ENCODE assay signal across 9 mouse cellular contexts in genomic region chr7:132596557-132597250, GRCm38 (mm10). TPM values are rescaled to one million over a fixed set of nuclear protein-coding genes. Genes with fewer than 3 reads are reported as not detected.
DNase-seq lines count a peak whose midpoint lies in the region; ATAC-seq lines count a peak whose summit lies in the region.
"Had no signal": no experiment of that assay in that cellular context is flagged by ENCODE, and none has a peak within 500 bp of the region (broad histone marks: within the 10 kb centered on the region; RNA-seq: fewer than 3 reads in every experiment).

No protein-coding gene starts in this region.

- H3K27me3 ChIP-seq in neural tube, embryonic 11.5 days (ENCODE audit: control insufficient read depth, insufficient read depth, low read length), result peaks cover 57% of the 10 kb centered on the region
- peaks cover 64% of the 10 kb centered on the region for H3K27me3 ChIP-seq in forebrain, embryonic 14.5 days (replicated peaks; ENCODE audit: control insufficient read depth, insufficient read depth, low read length)
- peaks cover 60% of the 10 kb centered on the region for H3K27me3 ChIP-seq in liver, embryonic 11.5 days (replicated peaks; ENCODE audit: control insufficient read depth, insufficient read depth, low read length)
- H3K27me3 ChIP-seq in stomach, embryonic 15.5 days (replicated peaks), result peaks cover 62% of the 10 kb centered on the region

- H3K36me3 ChIP-seq in neural tube, embryonic 11.5 days (ENCODE audit: control insufficient read depth, insufficient read depth, low read length), result no peaks in the 10 kb centered on the region
- no peaks in the 10 kb centered on the region for H3K36me3 ChIP-seq in forebrain, embryonic 14.5 days (ENCODE audit: control insufficient read depth, insufficient read depth, low read length)
- H3K36me3 ChIP-seq in liver, embryonic 11.5 days (ENCODE audit: control insufficient read depth, insufficient read depth, low read length), result no peaks in the 10 kb centered on the region
- no peaks in the 10 kb centered on the region for H3K36me3 ChIP-seq in stomach, embryonic 15.5 days

- peak overlapping the region; percentile 83 for H3K4me2 ChIP-seq in neural tube, embryonic 11.5 days (ENCODE audit: low read depth)
- H3K4me2 ChIP-seq in forebrain, embryonic 14.5 days (ENCODE audit: low read length), result peak overlapping the region; percentile 66
- peak overlapping the region; percentile 77 for H3K4me2 ChIP-seq in liver, embryonic 11.5 days
- H3K4me2 ChIP-seq in stomach, embryonic 15.5 days, result peak overlapping the region; percentile 83

- peaks cover 23% of the 10 kb centered on the region for H3K4me1 ChIP-seq in neural tube, embryonic 11.5 days (ENCODE audit: control insufficient read depth, insufficient read depth, low read length)
- peaks cover 12% of the 10 kb centered on the region; the same call in 1 of the 2 replicates for H3K4me1 ChIP-seq in forebrain, embryonic 14.5 days (ENCODE audit: control insufficient read depth, insufficient read depth, low read length)
- H3K4me1 ChIP-seq in liver, embryonic 11.5 days (replicated peaks; ENCODE audit: control insufficient read depth, insufficient read depth, low read length), result peaks cover 30% of the 10 kb centered on the region
- peaks cover 21% of the 10 kb centered on the region for H3K4me1 ChIP-seq in stomach, embryonic 15.5 days

- H3K27ac ChIP-seq in neural tube, embryonic 11.5 days (ENCODE audit: low read depth, low read length), result no peak overlapping the region
- no peak overlapping the region for H3K27ac ChIP-seq in forebrain, embryonic 14.5 days (ENCODE audit: low read depth, low read length)
- H3K27ac ChIP-seq in liver, embryonic 11.5 days (ENCODE audit: low read depth, low read length), result peak overlapping the region; percentile 60
- no peak overlapping the region for H3K27ac ChIP-seq in stomach, embryonic 15.5 days

- WGBS in neural tube, embryonic 11.5 days, result 7% methylated on average over 26 of the region's 26 CpGs
- 4% methylated on average over 26 of the region's 26 CpGs for WGBS in forebrain, embryonic 14.5 days
- 7% methylated on average over 26 of the region's 26 CpGs for WGBS in liver, embryonic 11.5 days
- WGBS in stomach, embryonic 15.5 days, result 11% methylated on average over 26 of the region's 26 CpGs

- DNase-seq in neural tube, embryonic 11.5 days (ENCODE audit: low spot score), result no peak
- no peak for DNase-seq in neural tube, embryonic 10.5 days (ENCODE audit: extremely low spot score, low spot score)
- DNase-seq in forebrain, embryonic 14.5 days (ENCODE audit: low spot score), result no peak
- peak; percentile 47 for DNase-seq in liver, embryonic 11.5 days (ENCODE audit: low spot score)
- no peak for DNase-seq in adrenal gland, postnatal 36 days
- DNase-seq in adrenal gland, postnatal 10 days, result no peak
- no peak for DNase-seq in layer of hippocampus, postnatal 36 days

- peak overlapping the region; percentile 39 for H3K4me3 ChIP-seq in neural tube, embryonic 11.5 days (ENCODE audit: low read depth, low read length)
- H3K4me3 ChIP-seq in forebrain, embryonic 14.5 days (ENCODE audit: low read depth, low read length), result peak overlapping the region; percentile 33
- H3K4me3 ChIP-seq in liver, embryonic 11.5 days (ENCODE audit: low read depth, low read length), result peak overlapping the region; percentile 58
- H3K4me3 ChIP-seq in stomach, embryonic 15.5 days (replicated peaks), result peak overlapping the region; percentile 45

- H3K9me3 ChIP-seq in neural tube, embryonic 11.5 days (ENCODE audit: control insufficient read depth, low read length), result no peaks in the 10 kb centered on the region
- H3K9me3 ChIP-seq in forebrain, embryonic 14.5 days (replicated peaks; ENCODE audit: control insufficient read depth, low read length), result no peaks in the 10 kb centered on the region
- H3K9me3 ChIP-seq in liver, embryonic 11.5 days (ENCODE audit: control insufficient read depth, low read length), result no peaks in the 10 kb centered on the region
- no peaks in the 10 kb centered on the region for H3K9me3 ChIP-seq in stomach, embryonic 15.5 days

- no peak for ATAC-seq in neural tube, embryonic 11.5 days (ENCODE audit: insufficient read depth, low FRiP score, low TSS enrichment)
- ATAC-seq in forebrain, embryonic 14.5 days, result no peak
- peak; percentile 19; the same call in 1 of the 2 replicates for ATAC-seq in liver, embryonic 11.5 days (replicated peaks; ENCODE audit: low FRiP score)
- 0 out of 2 replicates have a peak, but pooled peaks have one; percentile 45 for ATAC-seq in stomach, embryonic 15.5 days (ENCODE audit: insufficient read depth, low FRiP score, low read depth)

- H3K9ac ChIP-seq in neural tube, embryonic 11.5 days (ENCODE audit: low read length), result no peak overlapping the region
- no peak overlapping the region for H3K9ac ChIP-seq in forebrain, embryonic 14.5 days (ENCODE audit: low read length)
- H3K9ac ChIP-seq in liver, embryonic 11.5 days (ENCODE audit: low read depth, low read length), result peak overlapping the region; percentile 53; the same call in 1 of the 2 replicates
- no peak overlapping the region for H3K9ac ChIP-seq in stomach, embryonic 15.5 days

RNA-seq across cellular contexts. Expression of gene Nkx1-2, which starts 2.7 kb away (rescaled TPM):
- polyA plus RNA-seq in neural tube, embryonic 11.5 days (2014; fragmentation: Nextera tagmentation; extraction: Ambion mirVana), result 1.3 and 1.4 TPM in 2 replicates
- not detected in 2 replicates for polyA plus RNA-seq in forebrain, embryonic 14.5 days (2014; fragmentation: Nextera tagmentation; extraction: Ambion mirVana)
- not detected in 2 replicates for polyA plus RNA-seq in liver, embryonic 11.5 days (2014; fragmentation: Nextera tagmentation; extraction: Ambion mirVana)
- 0.12 and 0.13 TPM in 2 replicates for polyA plus RNA-seq in stomach, embryonic 15.5 days (2015; fragmentation: Nextera tagmentation; extraction: Ambion mirVana)
- not detected for total RNA-seq in adrenal gland, postnatal 36 days (2021)
- under 1 TPM in 1 of 2 experiments, not detected in 1; 0.12 TPM for total RNA-seq in adrenal gland, postnatal 10 days (2021)
- total RNA-seq in layer of hippocampus, postnatal 36 days (2021), result not detected
- polyA plus RNA-seq: large intestine, adult 2 months had no signal

RNA-seq across cellular contexts. Expression of gene Lhpp, which starts 13.7 kb away (rescaled TPM):
- polyA plus RNA-seq in neural tube, embryonic 11.5 days (2014; fragmentation: Nextera tagmentation; extraction: Ambion mirVana), result 24.7 and 26.4 TPM in 2 replicates
- 26.7 and 29.6 TPM in 2 replicates for polyA plus RNA-seq in forebrain, embryonic 14.5 days (2014; fragmentation: Nextera tagmentation; extraction: Ambion mirVana)
- 15.8 TPM in 2 replicates for polyA plus RNA-seq in liver, embryonic 11.5 days (2014; fragmentation: Nextera tagmentation; extraction: Ambion mirVana)
- 14.7 and 15.9 TPM in 2 replicates for polyA plus RNA-seq in stomach, embryonic 15.5 days (2015; fragmentation: Nextera tagmentation; extraction: Ambion mirVana)
- 10 to 100 TPM; 19.2 to 27.6 TPM for total RNA-seq in adrenal gland, postnatal 36 days (2021)
- total RNA-seq in adrenal gland, postnatal 10 days (2021), result 10 to 100 TPM; 16.8 to 17.0 TPM
- 10 to 100 TPM; 25.5 to 26.0 TPM for total RNA-seq in layer of hippocampus, postnatal 36 days (2021)

RNA-seq across cellular contexts. Expression of gene Oat, which starts 20.5 kb away (rescaled TPM):
- polyA plus RNA-seq in neural tube, embryonic 11.5 days (2014; fragmentation: Nextera tagmentation; extraction: Ambion mirVana), result 137 and 145 TPM in 2 replicates
- polyA plus RNA-seq in forebrain, embryonic 14.5 days (2014; fragmentation: Nextera tagmentation; extraction: Ambion mirVana), result 130 and 138 TPM in 2 replicates
- 157 and 179 TPM in 2 replicates for polyA plus RNA-seq in liver, embryonic 11.5 days (2014; fragmentation: Nextera tagmentation; extraction: Ambion mirVana)
- 406 and 472 TPM in 2 replicates for polyA plus RNA-seq in stomach, embryonic 15.5 days (2015; fragmentation: Nextera tagmentation; extraction: Ambion mirVana)
- 100 to 1,000 TPM; 130 to 141 TPM for total RNA-seq in adrenal gland, postnatal 36 days (2021)
- total RNA-seq in adrenal gland, postnatal 10 days (2021), result 10 to 100 TPM; 79.0 to 83.3 TPM
- 10 to 100 TPM; 89.6 to 94.9 TPM for total RNA-seq in layer of hippocampus, postnatal 36 days (2021)

Comparison
In these comparisons a context has a peak if more than half of its experiments do, and no peak if none do; other contexts are left out.
1. ATAC-seq: peak in liver, embryonic 11.5 days (single experiment) and stomach, embryonic 15.5 days (single experiment); none in neural tube, embryonic 11.5 days (single experiment) and forebrain, embryonic 14.5 days (single experiment).
2. Peak in every context shown above with its lines, with median percentiles within 50 percentile points of each other: H3K4me2 ChIP-seq and H3K4me3 ChIP-seq.